9 mouse cellular contexts compared by ENCODE assay signal in genomic region chr11:116226414-116226813, GRCm38 (mm10). TPM values are rescaled to one million over a fixed set of nuclear protein-coding genes. Genes with fewer than 3 reads are reported as not detected.
DNase-seq lines count a peak whose midpoint lies in the region; ATAC-seq lines count a peak whose summit lies in the region.
"Had no signal": no experiment of that assay in that cellular context is flagged by ENCODE, and none has a peak within 500 bp of the region (broad histone marks: within the 10 kb centered on the region; RNA-seq: fewer than 3 reads in every experiment).

No protein-coding gene starts in this region.

- H3K27me3 ChIP-seq in forebrain, embryonic 10.5 days (ENCODE audit: poor library complexity, severe bottlenecking): peaks cover 66% of the 10 kb centered on the region
- H3K27me3 ChIP-seq in forebrain, embryonic 12.5 days: peaks cover 41% of the 10 kb centered on the region

- H3K4me1 ChIP-seq in forebrain, embryonic 10.5 days: peaks cover 32% of the 10 kb centered on the region
- H3K4me1 ChIP-seq in forebrain, embryonic 12.5 days: peaks cover 11% of the 10 kb centered on the region

- 6% methylated on average over 2 of the region's 2 CpGs for WGBS in forebrain, embryonic 10.5 days
- 2% methylated on average over 2 of the region's 2 CpGs for WGBS in forebrain, embryonic 12.5 days

- no peak overlapping the region for H3K4me3 ChIP-seq in forebrain, embryonic 10.5 days
- H3K4me3 ChIP-seq in forebrain, embryonic 12.5 days (replicated peaks): no peak overlapping the region

- no peak for ATAC-seq in forebrain, embryonic 12.5 days (ENCODE audit: low FRiP score)
- peak; percentile 24; the same call in 1 of the 2 replicates for ATAC-seq in megakaryocyte-erythroid progenitor cell, adult 5-6 weeks (replicated peaks; ENCODE audit: low FRiP score, low TSS enrichment, poor library complexity, severe bottlenecking)

- H3K9me3 ChIP-seq in forebrain, embryonic 10.5 days: peaks cover 13% of the 10 kb centered on the region
- peaks cover 7% of the 10 kb centered on the region; the same call in 1 of the 2 replicates for H3K9me3 ChIP-seq in forebrain, embryonic 12.5 days

- H3K36me3 ChIP-seq in forebrain, embryonic 10.5 days (replicated peaks): peaks cover 5% of the 10 kb centered on the region; the same call in 1 of the 2 replicates
- no peaks in the 10 kb centered on the region for H3K36me3 ChIP-seq in forebrain, embryonic 12.5 days (replicated peaks)

- H3K27ac ChIP-seq in forebrain, embryonic 10.5 days: no peak overlapping the region
- no peak overlapping the region for H3K27ac ChIP-seq in forebrain, embryonic 12.5 days

- no peak overlapping the region for H3K9ac ChIP-seq in forebrain, embryonic 12.5 days

- DNase-seq in forebrain, embryonic 10.5 days (ENCODE audit: extremely low spot score, low spot score): peak; percentile 83
- peak; percentile 69 for DNase-seq in Muller cell, postnatal 12 days (ENCODE audit: inconsistent ontology term)
- peak; percentile 84 to 94 for DNase-seq in cerebellum, postnatal 14 days
- peak; percentile 76 for DNase-seq in heart, adult 8-10 months (ENCODE audit: low spot score)
- DNase-seq in layer of hippocampus, adult 9-11 months: peak; percentile 37
- DNase-seq in spleen, postnatal 14 days (ENCODE audit: low spot score in 2 of 2): peak; percentile 67 to 84

- no peak overlapping the region for H3K4me2 ChIP-seq in forebrain, embryonic 12.5 days

RNA-seq across cellular contexts. Expression of gene Evpl, which starts 11.5 kb away (rescaled TPM):
- 0.47 and 0.48 TPM in 2 replicates for polyA plus RNA-seq in forebrain, embryonic 10.5 days (2016; fragmentation: Nextera tagmentation; extraction: Ambion mirVana)
- polyA plus RNA-seq in forebrain, embryonic 12.5 days (2016; fragmentation: Nextera tagmentation; extraction: Ambion mirVana): 0.61 and 0.65 TPM in 2 replicates
- total RNA-seq in heart, adult 8-10 months (2022): under 1 TPM; 0.49 to 0.94 (median 0.56) TPM
- total RNA-seq in megakaryocyte-erythroid progenitor cell, adult 5-6 weeks (2014; fragmentation: Nextera tagmentation): 0.32 TPM in 1 of 2 replicates, not detected in the other
- 0.69 and 0.80 TPM in 2 replicates for total RNA-seq in megakaryocyte-erythroid progenitor cell, adult 5-6 weeks (2017)

RNA-seq across cellular contexts. Expression of gene Acox1, which starts 27.6 kb away (rescaled TPM):
- 19.8 and 19.9 TPM in 2 replicates for polyA plus RNA-seq in forebrain, embryonic 10.5 days (2016; fragmentation: Nextera tagmentation; extraction: Ambion mirVana)
- 36.0 and 36.8 TPM in 2 replicates for polyA plus RNA-seq in forebrain, embryonic 12.5 days (2016; fragmentation: Nextera tagmentation; extraction: Ambion mirVana)
- total RNA-seq in heart, adult 8-10 months (2022): 100 to 1,000 TPM; 199 to 220 (median 213) TPM
- 18.2 and 21.3 TPM in 2 replicates for total RNA-seq in megakaryocyte-erythroid progenitor cell, adult 5-6 weeks (2014; fragmentation: Nextera tagmentation)
- total RNA-seq in megakaryocyte-erythroid progenitor cell, adult 5-6 weeks (2017): 19.9 and 27.1 TPM in 2 replicates

RNA-seq across cellular contexts. Expression of gene Ten1, which starts 27.8 kb away (rescaled TPM):
- polyA plus RNA-seq in forebrain, embryonic 10.5 days (2016; fragmentation: Nextera tagmentation; extraction: Ambion mirVana): 51.7 and 57.1 TPM in 2 replicates
- polyA plus RNA-seq in forebrain, embryonic 12.5 days (2016; fragmentation: Nextera tagmentation; extraction: Ambion mirVana): 55.9 and 57.4 TPM in 2 replicates
- total RNA-seq in heart, adult 8-10 months (2022): 10 to 100 TPM; 10.1 to 15.1 (median 10.8) TPM
- total RNA-seq in megakaryocyte-erythroid progenitor cell, adult 5-6 weeks (2014; fragmentation: Nextera tagmentation): 82.7 and 85.5 TPM in 2 replicates
- 28.1 and 28.8 TPM in 2 replicates for total RNA-seq in megakaryocyte-erythroid progenitor cell, adult 5-6 weeks (2017)

RNA-seq across cellular contexts. Expression of gene Srp68, which starts 47.6 kb away (rescaled TPM):
- 99.3 and 105 TPM in 2 replicates for polyA plus RNA-seq in forebrain, embryonic 10.5 days (2016; fragmentation: Nextera tagmentation; extraction: Ambion mirVana)
- 84.8 and 86.5 TPM in 2 replicates for polyA plus RNA-seq in forebrain, embryonic 12.5 days (2016; fragmentation: Nextera tagmentation; extraction: Ambion mirVana)
- 10 to 100 TPM; 61.3 to 72.1 (median 66.2) TPM for total RNA-seq in heart, adult 8-10 months (2022)
- total RNA-seq in megakaryocyte-erythroid progenitor cell, adult 5-6 weeks (2014; fragmentation: Nextera tagmentation): 68.2 and 80.6 TPM in 2 replicates
- total RNA-seq in megakaryocyte-erythroid progenitor cell, adult 5-6 weeks (2017): 43.9 and 64.9 TPM in 2 replicates

RNA-seq across cellular contexts. Expression of gene Galr2, which starts 54.3 kb away (rescaled TPM):
- 0.07 TPM in 2 replicates for polyA plus RNA-seq in forebrain, embryonic 10.5 days (2016; fragmentation: Nextera tagmentation; extraction: Ambion mirVana)
- 0.19 and 0.46 TPM in 2 replicates for polyA plus RNA-seq in forebrain, embryonic 12.5 days (2016; fragmentation: Nextera tagmentation; extraction: Ambion mirVana)
- not detected for total RNA-seq in heart, adult 8-10 months (2022)
- not detected in 2 replicates for total RNA-seq in megakaryocyte-erythroid progenitor cell, adult 5-6 weeks (2014; fragmentation: Nextera tagmentation)
- not detected in 2 replicates for total RNA-seq in megakaryocyte-erythroid progenitor cell, adult 5-6 weeks (2017)
- polyA plus RNA-seq: liver, embryonic 16.5 days had no signal

Comparison
In these comparisons a context has a peak if more than half of its experiments do, and no peak if none do; other contexts are left out.
1. DNase-seq: peak in every context shown above with its lines; median percentile 89 in cerebellum, postnatal 14 days; 83 in forebrain, embryonic 10.5 days; 76 in heart, adult 8-10 months; 76 in spleen, postnatal 14 days; 69 in Muller cell, postnatal 12 days; 37 in layer of hippocampus, adult 9-11 months.
2. RNA of gene Acox1, which starts 27.6 kb away (total RNA-seq): 199 to 220 TPM in heart, adult 8-10 months; 18.2 to 27.1 TPM in megakaryocyte-erythroid progenitor cell, adult 5-6 weeks; every median in the first group is over 4 times any median in the second.